Mouse (Mus musculus) megakaryocyte, embryonic 14.5 days (primary cell): ENCODE measurements around the gene Olfr573-ps1.

Source experiments
- FLI1 ChIP-seq: IDR thresholded peaks from 2 replicates; pipeline ENCODE4 v1.6.1; 2012; ENCODE audit warnings: low read length, inconsistent platforms, mixed read lengths
- GATA1 ChIP-seq: IDR thresholded peaks from 3 replicates; pipeline ENCODE4 v1.6.1; 2012; ENCODE audit warnings: mixed read lengths, low read length, inconsistent platforms, borderline replicate concordance

DNA sequence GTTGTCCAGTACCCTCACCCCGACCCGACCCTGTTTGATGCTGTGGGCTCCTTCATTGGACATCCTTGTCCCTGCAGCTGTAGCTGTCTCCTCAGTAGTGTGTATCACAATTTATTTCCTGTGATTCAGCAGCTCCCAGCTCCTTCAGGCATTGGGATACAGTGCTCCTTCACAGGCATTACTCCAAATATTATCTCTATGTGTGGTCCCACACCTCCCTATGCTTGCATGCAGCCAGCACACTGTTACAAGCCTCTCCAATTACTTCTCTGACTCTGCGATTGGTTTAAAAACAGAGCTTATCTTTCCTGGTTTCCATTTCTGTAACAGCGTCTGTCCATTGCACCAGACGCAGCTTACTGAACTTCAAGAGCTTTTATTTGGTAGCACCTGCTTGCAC is 26.0 kb downstream of the Olfr573-ps1 start:
- TF ChIP-seq GATA1 (no peak), FLI1 (no peak)
